Mouse (Mus musculus): ENCODE measurements at regions not wholly inside any gene's neighbourhood (a gene's known extent, or its start where the extent isn't known, plus 50 kb on each side); places are given as distances from the start of the nearest gene placed in this dataset.

DNA sequence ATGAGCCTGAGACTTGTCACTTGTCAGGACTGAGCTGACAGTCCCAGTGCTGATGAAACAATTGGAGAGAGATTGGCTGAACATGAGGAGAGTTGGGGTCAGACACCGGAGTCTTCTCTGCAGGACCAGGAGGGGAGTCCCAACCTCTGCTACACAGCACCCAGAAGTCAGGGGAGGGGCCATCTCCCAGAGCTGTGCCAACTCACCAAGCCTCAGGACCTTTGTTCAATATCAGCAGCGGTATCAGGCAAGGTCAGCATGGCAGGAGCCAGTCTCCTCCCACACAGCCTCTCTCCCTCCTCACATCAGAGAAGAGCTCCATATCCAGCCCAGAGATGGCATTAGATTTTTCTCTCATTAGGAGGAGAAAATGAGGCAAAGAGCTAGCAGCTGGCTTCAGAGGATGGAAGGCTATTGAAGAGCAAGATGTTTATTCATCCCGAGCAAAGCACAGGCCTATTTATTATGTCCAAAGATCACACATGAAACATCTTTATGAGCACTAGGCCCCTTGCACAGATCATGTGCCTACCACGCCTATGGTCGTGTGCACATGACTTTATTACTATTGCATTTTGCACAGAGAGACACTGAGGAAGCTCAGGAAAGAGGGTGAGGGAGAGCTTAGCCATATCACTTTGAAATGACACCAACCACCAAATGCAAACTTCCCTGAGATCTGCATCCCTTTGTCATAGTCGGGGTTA is 532.9 kb downstream of the Tshz3 start:
- DNase-seq (ENCODE audit: low read depth, low spot score) = no peak

- DNase-seq (ENCODE audit: low read depth, low spot score) = no peak
Observed at GRCm38 (mm10) chr7:37240832-37241231, 532.6 kb downstream of the Zfp536 start.

DNA sequence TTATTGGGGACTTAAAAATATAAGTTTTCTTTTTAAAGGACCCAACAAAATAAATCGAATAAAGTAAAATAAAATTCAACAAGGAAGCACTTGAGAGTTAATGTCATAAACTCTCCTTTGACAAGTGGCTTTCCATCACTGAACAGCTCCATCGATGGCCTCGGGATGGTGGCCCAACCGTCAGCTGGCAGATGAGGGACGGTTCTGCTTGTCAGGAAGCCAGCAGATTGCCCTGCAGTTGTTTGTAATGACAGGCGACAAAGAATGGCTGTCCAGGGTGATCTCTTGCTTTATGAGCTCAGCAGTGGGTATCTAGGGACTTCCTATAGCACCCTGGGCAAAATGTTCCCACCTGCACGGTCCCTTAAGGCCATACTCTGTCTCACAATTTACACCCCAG is 531.7 kb downstream of the Zfp536 start:
- no peak for DNase-seq (ENCODE audit: low read depth, low spot score)

DNA sequence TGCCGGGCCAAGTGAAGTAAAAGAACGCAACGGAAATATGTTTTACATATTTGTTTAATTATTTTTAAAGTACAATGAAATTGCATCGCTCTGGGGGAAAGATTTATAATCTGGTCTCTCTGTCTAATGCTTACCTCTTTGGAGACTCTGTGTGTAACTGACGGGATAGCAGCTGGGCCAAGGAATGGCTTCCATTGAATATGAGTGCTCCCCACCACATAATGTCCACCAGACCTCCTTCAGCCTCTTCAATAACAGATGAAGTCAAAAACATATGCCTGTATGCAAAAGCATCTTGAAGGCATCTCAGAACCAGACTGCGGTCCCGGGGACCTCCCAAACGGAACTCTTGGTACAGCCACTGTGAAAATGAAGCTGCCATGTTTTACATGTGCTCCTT is 531.0 kb downstream of the Zfp536 start:
- no peak for DNase-seq (ENCODE audit: low read depth, low spot score)

DNA sequence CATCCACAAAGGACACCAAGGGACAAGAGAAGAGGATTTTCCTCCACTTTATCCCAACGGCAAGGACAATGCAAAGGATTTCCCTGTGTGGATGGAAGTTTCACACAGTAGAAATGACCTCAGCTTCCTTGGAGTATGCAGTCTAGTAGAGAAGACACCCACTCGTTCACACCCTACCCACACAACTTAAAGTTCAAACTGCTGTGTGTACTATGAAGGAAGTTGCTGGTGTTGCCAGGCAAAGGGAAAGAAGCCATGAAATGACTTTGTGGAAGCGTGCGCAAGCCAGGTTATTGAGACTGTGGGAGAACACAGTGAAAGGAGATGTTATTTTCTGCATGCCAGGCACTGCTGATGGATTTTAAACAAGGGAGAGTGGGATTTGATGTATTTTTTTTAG is 527.3 kb downstream of the Zfp536 start:
- DNase-seq (ENCODE audit: low read depth, low spot score) = no peak

DNA sequence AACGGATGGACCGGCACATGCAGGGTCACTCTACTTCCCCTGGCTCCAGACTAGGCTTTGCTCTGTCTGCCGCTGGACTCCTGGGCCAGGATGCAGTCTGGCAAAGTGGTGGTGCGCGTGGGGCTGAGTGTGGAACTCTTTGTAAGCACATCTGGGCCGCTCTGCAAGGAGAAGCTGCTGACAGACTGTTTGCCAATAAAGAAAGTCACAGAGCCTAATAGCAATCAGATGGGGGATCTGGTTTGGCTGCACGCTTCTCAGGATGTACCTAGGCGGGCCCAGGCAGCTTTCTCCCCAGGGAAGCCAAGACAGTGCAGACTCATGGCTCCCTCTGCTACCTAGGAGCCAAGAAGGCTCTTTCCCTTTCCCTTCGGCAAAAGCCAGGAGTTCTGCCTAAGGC is 519.0 kb downstream of the Zfp536 start:
- DNase-seq (ENCODE audit: low read depth, low spot score) = no peak

DNA sequence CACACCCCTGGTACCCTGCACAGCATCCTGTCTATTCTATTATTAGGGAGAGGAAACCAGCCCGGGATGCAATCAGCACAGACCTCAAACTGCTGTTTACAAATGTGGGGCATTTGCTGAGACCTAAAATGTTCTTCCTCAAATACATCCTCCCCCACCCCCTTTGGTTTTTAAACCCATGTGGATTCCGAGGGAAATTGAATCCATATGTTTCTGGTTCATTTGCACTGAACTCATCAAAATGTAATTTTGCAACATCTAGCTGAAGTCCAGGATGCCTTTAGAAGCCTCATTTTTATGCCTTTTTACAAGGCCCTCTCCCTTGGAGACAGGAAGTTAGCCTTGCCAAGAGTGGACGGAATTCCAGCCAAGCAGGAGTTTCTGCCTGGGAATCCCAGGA is 517.6 kb downstream of the Zfp536 start:
- no peak for DNase-seq (ENCODE audit: low read depth, low spot score)

- DNase-seq (ENCODE audit: low read depth, low spot score) = peak; percentile 12
Observed at GRCm38 (mm10) chr7:37259293-37259692, 514.1 kb downstream of the Zfp536 start.

DNA sequence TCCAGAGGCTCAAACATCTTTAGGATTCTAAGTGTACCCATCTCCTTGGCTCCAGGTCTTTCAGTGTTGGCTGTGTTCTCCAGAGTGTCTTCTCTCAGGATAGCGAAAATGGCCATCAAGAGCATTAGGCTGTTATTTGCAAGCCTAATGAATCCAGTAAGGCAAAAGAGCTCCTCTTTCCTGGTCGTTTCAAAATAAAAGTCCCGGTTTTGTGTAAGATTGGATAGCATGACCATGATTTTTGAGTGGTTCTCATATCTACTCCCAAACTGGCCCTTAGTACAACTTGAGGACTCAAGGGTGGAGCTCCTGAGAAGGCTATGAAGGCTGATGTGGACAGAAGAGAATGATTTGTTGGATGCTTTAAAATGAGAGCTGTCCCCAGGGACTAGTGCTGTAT is 510.6 kb downstream of the Zfp536 start:
- no peak for DNase-seq (ENCODE audit: low read depth, low spot score)

- DNase-seq (ENCODE audit: low read depth, low spot score) = peak; percentile 56
Observed at GRCm38 (mm10) chr7:37267404-37267803, 506.0 kb downstream of the Zfp536 start.

DNA sequence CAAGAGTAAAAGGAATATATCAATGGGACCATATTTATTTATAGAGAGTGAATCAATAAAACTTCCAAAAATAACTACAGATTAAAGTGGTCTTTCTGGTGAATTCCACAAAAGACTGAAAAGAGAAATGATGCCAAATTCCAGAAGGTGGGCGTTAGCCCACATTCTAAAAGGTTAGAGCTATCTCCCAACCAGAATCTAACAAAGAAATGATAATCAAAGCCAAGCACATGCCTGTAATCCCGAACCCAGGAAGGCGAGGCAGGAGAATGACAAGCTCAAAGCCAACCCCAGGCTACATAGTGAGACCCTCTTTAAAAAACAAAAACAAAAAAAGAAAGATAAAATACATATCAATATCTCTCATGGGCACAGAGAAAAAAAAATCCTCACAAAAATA is 502.6 kb downstream of the Zfp536 start:
- no peak for DNase-seq (ENCODE audit: low read depth, low spot score)

- DNase-seq (ENCODE audit: low read depth, low spot score) = no peak
Observed at GRCm38 (mm10) chr7:37290018-37290417, 483.4 kb downstream of the Zfp536 start.

GRCm38 (mm10) chr7:37290493-37291045 is 482.9 kb downstream of the Zfp536 start:
- DNase-seq (ENCODE audit: low read depth, low spot score) = no peak

DNA sequence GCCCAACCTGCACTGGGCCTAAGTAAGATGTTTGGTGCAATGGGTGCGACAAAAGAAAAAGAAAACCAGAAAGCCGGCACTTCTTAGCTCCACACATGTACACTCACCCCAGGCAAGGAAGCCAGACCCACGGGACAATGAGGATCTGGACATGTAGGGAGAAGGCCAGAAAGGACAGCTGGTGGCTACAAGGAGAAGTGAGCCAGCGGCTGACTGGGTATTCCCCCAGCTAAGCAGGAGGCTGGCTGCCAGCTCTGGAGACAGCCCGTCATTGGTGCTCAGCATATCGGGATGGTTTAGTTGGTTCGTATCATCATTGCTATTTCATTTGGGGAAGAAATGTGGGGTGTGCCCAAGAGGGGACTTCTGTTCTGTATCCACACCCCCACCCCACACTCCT is 481.7 kb downstream of the Zfp536 start:
- DNase-seq (ENCODE audit: low read depth, low spot score) = no peak

GRCm38 (mm10) chr7:37292554-37292953 is 480.9 kb downstream of the Zfp536 start:
- no peak for DNase-seq (ENCODE audit: low read depth, low spot score)

GRCm38 (mm10) chr7:37298888-37299287 is 474.6 kb downstream of the Zfp536 start:
- DNase-seq (ENCODE audit: low read depth, low spot score) = no peak

GRCm38 (mm10) chr7:37305463-37305862 is 468.0 kb downstream of the Zfp536 start:
- DNase-seq (ENCODE audit: low read depth, low spot score) = peak; percentile 38

DNA sequence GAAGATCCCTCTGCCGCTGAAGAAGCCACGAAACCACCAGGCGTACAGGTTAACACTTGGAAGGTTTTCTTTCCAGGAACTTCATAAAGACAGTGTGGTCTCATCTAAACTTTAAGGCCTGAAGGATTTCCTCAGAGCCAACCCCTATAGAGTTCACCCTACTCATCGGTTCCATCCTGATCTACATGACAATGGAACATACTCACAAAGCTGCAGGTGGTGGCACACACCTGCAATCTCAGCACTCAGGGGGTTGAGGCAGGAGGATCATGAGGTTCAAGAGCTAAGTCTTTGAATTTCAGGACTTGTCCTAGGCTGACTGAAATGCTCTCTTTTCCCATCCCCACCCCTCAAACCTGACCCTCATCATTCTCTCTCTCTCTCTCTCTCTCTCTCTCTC is 466.2 kb downstream of the Zfp536 start:
- DNase-seq (ENCODE audit: low read depth, low spot score) = peak; percentile 82

DNA sequence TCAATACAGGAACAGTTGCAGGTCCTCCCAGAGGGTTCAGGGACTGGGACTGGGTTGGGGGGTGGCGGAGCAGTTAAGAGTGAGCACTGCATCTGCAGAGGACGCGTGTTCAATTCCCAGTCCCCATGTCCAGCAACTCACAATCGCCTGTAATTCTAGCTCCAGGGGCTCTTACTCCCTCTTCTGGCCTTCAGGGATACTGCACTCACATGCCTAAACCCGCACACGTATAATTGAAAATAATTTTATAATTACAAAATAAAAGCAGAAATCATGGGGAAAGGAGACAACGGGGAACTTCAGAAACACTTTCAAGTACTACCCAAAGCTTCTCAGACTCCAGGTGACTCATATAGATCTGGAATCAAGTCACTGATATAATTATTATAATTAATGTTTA is 448.8 kb downstream of the Zfp536 start:
- DNase-seq (ENCODE audit: low read depth, low spot score) = no peak

DNA sequence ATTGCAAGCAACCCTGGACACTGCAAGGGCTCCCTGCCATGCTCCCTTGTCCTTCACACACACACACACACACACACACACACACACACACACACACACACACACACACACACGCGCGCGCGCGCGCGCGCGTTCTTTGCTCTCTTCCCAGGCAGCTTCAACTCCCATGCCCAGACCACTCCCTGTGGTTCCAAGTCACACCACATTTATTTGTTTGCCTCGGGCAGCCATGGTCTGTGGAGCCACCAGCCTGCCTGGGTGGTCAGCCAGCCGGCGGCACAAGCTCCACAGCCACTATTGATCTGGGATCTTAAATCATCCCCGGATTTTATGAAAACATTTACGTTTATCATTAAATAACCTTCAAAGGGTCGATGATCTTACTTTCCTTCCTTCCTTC is 440.0 kb downstream of the Zfp536 start:
- DNase-seq (ENCODE audit: low read depth, low spot score) = no peak

DNA sequence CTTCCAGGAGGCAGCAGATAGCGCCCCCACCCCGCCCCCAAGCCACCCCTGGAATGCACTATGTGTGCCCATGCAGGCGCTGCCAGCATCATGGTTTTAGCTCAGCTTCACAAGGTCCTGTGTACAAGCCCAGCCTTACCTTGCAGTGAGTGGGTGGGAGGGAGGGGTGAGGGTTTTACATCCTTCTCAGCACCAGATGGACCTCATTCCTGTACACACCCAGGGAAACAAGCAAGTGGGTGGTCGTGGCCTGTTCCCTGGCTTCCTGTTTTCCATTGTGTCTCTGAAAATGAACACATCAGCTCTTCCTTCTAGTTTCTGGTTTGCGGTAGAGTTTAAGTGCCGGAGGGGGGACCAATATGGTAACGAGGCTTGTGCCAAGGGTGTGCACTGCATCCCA is 438.2 kb downstream of the Zfp536 start:
- no peak for DNase-seq (ENCODE audit: low read depth, low spot score)

DNA sequence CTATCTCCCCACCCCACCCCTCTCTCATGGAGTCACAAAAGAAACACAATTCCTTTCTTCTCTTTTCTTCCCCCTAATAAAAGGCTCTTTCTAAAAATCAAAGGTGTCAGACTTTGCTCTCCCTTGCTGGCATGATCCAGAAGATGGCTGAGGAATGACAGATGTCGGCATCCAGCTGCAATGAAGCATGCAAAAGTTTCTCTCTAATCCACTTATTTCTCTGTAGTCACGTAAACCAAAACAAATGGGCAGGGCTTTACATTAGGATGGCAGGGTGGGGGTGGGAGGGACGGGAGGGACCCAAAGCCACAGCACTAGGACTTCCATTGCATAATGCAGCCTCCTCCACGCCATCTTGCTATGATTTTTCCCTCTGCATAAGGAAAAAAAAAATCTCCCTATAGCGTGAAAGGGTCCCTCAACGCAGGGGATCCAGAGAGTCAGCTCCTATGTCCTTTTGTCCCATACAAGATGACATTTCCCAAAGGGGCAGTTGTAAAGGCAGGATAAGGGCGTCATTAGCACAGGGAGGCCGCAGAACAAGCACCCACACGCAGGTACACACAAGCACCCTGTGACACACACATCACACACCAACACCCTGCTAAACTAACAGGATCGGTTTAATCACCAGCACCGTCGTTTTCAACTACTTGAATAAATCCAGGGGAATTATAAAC is 437.1 kb downstream of the Zfp536 start:
- no peak for DNase-seq (ENCODE audit: low read depth, low spot score)

GRCm38 (mm10) chr7:37336851-37337531 is 436.4 kb downstream of the Zfp536 start:
- DNase-seq (ENCODE audit: low read depth, low spot score) = no peak

Measured in ES-CJ7 (cell line).